ENCODE assay signal across 9 mouse cellular contexts in the genomic region with DNA sequence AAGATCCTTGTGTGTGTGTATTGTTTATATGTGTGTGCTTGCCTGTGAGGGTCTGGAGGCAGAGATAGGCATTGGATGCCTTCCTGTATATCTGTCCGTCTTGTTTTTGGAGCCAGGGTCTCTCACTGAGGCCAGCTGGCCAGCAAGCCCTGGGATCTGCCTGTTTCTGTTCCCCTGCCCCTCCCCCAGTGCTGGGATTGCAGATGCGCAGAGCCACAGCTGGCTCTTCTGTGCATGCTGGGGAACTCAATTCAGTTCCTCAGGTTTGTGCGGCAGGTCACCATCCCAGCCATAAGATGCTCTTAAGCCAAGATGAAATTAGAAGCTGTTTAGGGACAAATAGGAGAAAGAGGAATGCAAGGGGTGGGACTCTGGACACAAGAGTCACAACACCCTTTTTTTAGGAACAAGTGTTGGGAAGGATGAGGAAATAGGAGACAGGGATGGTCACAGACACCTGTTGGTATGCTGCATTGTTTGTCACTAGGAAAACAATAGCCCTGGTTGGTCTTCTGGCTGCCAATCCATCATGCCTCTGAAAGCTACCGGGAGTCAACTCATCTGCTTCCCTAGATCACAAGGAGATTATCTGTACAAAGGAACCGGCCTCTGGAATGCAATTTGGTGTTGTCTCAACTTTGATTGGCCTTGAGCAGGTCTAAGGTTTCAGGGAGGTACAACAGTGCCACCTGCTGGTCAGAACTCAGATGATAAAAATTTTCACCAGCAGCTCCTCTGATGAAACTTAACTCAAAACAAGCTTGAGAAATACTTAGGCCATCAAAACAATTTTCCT. TPM values are rescaled to one million over a fixed set of nuclear protein-coding genes. Genes with fewer than 3 reads are reported as not detected.
DNase-seq lines count a peak whose midpoint lies in the region; ATAC-seq and TF ChIP-seq lines count a peak whose summit lies in the region.
"Had no signal": no experiment of that assay in that cellular context is flagged by ENCODE, and none has a peak within 500 bp of the region (broad histone marks: within the 10 kb centered on the region; RNA-seq: fewer than 3 reads in every experiment).

No protein-coding gene starts in this region.

- no peaks in the 10 kb centered on the region for H3K4me1 ChIP-seq in ES-Bruce4 (ENCODE audit: control insufficient read depth, insufficient read depth, low read length)
- peaks cover 15% of the 10 kb centered on the region for H3K4me1 ChIP-seq in embryonic facial prominence, embryonic 14.5 days (ENCODE audit: control insufficient read depth, insufficient read depth, low read length)
- peaks cover 12% of the 10 kb centered on the region for H3K4me1 ChIP-seq in heart, postnatal 0 days (ENCODE audit: control insufficient read depth, insufficient read depth)
- peaks cover 16% of the 10 kb centered on the region for H3K4me1 ChIP-seq in lung, embryonic 16.5 days (replicated peaks; ENCODE audit: control insufficient read depth, insufficient read depth, low read length)

- no peak for TF ChIP-seq POLR2A in ES-Bruce4 (IDR thresholded peaks at IDR 0.05; ENCODE audit: insufficient read depth, low read length)

- peak overlapping the region; percentile 65 for H3K4me3 ChIP-seq in ES-Bruce4 (ENCODE audit: low read depth, low read length)
- no peak overlapping the region for H3K4me3 ChIP-seq in embryonic facial prominence, embryonic 14.5 days (ENCODE audit: low read depth, low read length)
- no peak overlapping the region for H3K4me3 ChIP-seq in heart, postnatal 0 days (ENCODE audit: low read depth, low read length)
- H3K4me3 ChIP-seq in lung, embryonic 16.5 days (ENCODE audit: low read length), result no peak overlapping the region
- H3K4me3 ChIP-seq: megakaryocyte, embryonic 14.5 days had no signal

- H3K27ac ChIP-seq in ES-Bruce4 (ENCODE audit: insufficient read depth, low read length), result peak overlapping the region; percentile 81
- no peak overlapping the region for H3K27ac ChIP-seq in embryonic facial prominence, embryonic 14.5 days (replicated peaks; ENCODE audit: low read depth, low read length)
- H3K27ac ChIP-seq in heart, postnatal 0 days (ENCODE audit: low read depth), result no peak overlapping the region
- H3K27ac ChIP-seq in lung, embryonic 16.5 days (ENCODE audit: low read length), result no peak overlapping the region

- no peaks in the 10 kb centered on the region for H3K36me3 ChIP-seq in ES-Bruce4 (ENCODE audit: control insufficient read depth, insufficient read depth, low read length, poor library complexity, severe bottlenecking)
- H3K36me3 ChIP-seq in embryonic facial prominence, embryonic 14.5 days (ENCODE audit: control insufficient read depth, insufficient read depth, low read length), result no peaks in the 10 kb centered on the region
- no peaks in the 10 kb centered on the region for H3K36me3 ChIP-seq in heart, postnatal 0 days (replicated peaks; ENCODE audit: control insufficient read depth, insufficient read depth, low read length)
- no peaks in the 10 kb centered on the region for H3K36me3 ChIP-seq in lung, embryonic 16.5 days (ENCODE audit: control insufficient read depth, insufficient read depth, low read length)

- peak overlapping the region; percentile 38; the same call in 1 of the 2 replicates for H3K4me2 ChIP-seq in embryonic facial prominence, embryonic 14.5 days (ENCODE audit: low read depth, low read length)
- peak overlapping the region; percentile 41; the same call in 1 of the 2 replicates for H3K4me2 ChIP-seq in heart, postnatal 0 days (ENCODE audit: low read depth, low read length)
- H3K4me2 ChIP-seq in lung, embryonic 16.5 days (ENCODE audit: low read depth, low read length), result no peak overlapping the region

- WGBS in embryonic facial prominence, embryonic 14.5 days, result 16% methylated on average over 5 of the region's 5 CpGs
- 21% methylated on average over 5 of the region's 5 CpGs for WGBS in heart, postnatal 0 days
- 11% methylated on average over 5 of the region's 5 CpGs for WGBS in lung, embryonic 16.5 days

- H3K9me3 ChIP-seq in ES-Bruce4 (replicated peaks; ENCODE audit: control insufficient read depth, insufficient read depth, low read length, poor library complexity, severe bottlenecking), result no peaks in the 10 kb centered on the region
- H3K9me3 ChIP-seq in embryonic facial prominence, embryonic 14.5 days (ENCODE audit: control insufficient read depth, low read length), result no peaks in the 10 kb centered on the region
- H3K9me3 ChIP-seq in heart, postnatal 0 days (replicated peaks; ENCODE audit: control insufficient read depth, low read length), result no peaks in the 10 kb centered on the region
- H3K9me3 ChIP-seq in lung, embryonic 16.5 days (ENCODE audit: control insufficient read depth, low read length), result no peaks in the 10 kb centered on the region
- H3K9me3 ChIP-seq: megakaryocyte, embryonic 14.5 days had no signal

- 0 out of 2 replicates have a peak, but pooled peaks have one; percentile 27 for TF ChIP-seq EP300 in ES-Bruce4 (IDR thresholded peaks at IDR 0.05; ENCODE audit: insufficient read depth, low read depth, low read length)
- TF ChIP-seq EP300 in heart, postnatal 0 days (IDR thresholded peaks at IDR 0.05; ENCODE audit: low read depth), result no peak

- no peak for ATAC-seq in embryonic facial prominence, embryonic 14.5 days (ENCODE audit: low read depth)
- no peak for ATAC-seq in heart, postnatal 0 days (ENCODE audit: insufficient read depth, low read depth)
- no peak for ATAC-seq in lung, embryonic 16.5 days (ENCODE audit: low read depth)

- 0 out of 2 replicates have a peak overlapping the region, but pooled peaks have one; percentile 0 for H3K9ac ChIP-seq in ES-Bruce4 (ENCODE audit: low read depth, poor library complexity, severe bottlenecking)
- peak overlapping the region; percentile 19; the same call in 1 of the 2 replicates for H3K9ac ChIP-seq in embryonic facial prominence, embryonic 14.5 days (ENCODE audit: low read depth, low read length)
- H3K9ac ChIP-seq in heart, postnatal 0 days (replicated peaks; ENCODE audit: low read depth, low read length), result no peak overlapping the region
- H3K9ac ChIP-seq in lung, embryonic 16.5 days (ENCODE audit: low read length), result peak overlapping the region; percentile 31; the same call in 1 of the 2 replicates

- DNase-seq in adrenal gland, postnatal 14 days, result peak; percentile 88
- DNase-seq in embryonic facial prominence, embryonic 14.5 days (ENCODE audit: low spot score), result peak; percentile 88
- DNase-seq in heart, postnatal 0 days (ENCODE audit: low spot score), result peak; percentile 72
- peak; percentile 88 for DNase-seq in layer of hippocampus, adult 11-12 months (ENCODE audit: low spot score)
- peak; percentile 75 for DNase-seq in right cerebral cortex, postnatal 14 days
- DNase-seq in urinary bladder, postnatal 4 days (ENCODE audit: low spot score in 2 of 2), result peak; percentile 72 to 85

- H3K27me3 ChIP-seq in ES-Bruce4 (ENCODE audit: control insufficient read depth, insufficient read depth, low read length, poor library complexity, severe bottlenecking), result no peaks in the 10 kb centered on the region
- no peaks in the 10 kb centered on the region for H3K27me3 ChIP-seq in embryonic facial prominence, embryonic 14.5 days (replicated peaks; ENCODE audit: control insufficient read depth, insufficient read depth, low read length)
- no peaks in the 10 kb centered on the region for H3K27me3 ChIP-seq in heart, postnatal 0 days (ENCODE audit: control insufficient read depth, insufficient read depth, low read length)
- no peaks in the 10 kb centered on the region for H3K27me3 ChIP-seq in lung, embryonic 16.5 days (ENCODE audit: control insufficient read depth, insufficient read depth, low read depth, low read length)

- TF ChIP-seq CTCF in ES-Bruce4 (IDR thresholded peaks at IDR 0.05; ENCODE audit: low read depth, low read length), result peak; percentile 22
- peak; percentile 73 for TF ChIP-seq CTCF in heart, postnatal 0 days (IDR thresholded peaks at IDR 0.05; ENCODE audit: low read depth)

RNA-seq across cellular contexts. Expression of gene Tpm3, which starts 4.7 kb away (rescaled TPM):
- 286 and 305 TPM in 2 replicates for polyA plus RNA-seq in ES-Bruce4 (2011; ENCODE audit: insufficient read depth, insufficient read length, low read depth, missing spikeins)
- 170 and 208 TPM in 2 replicates for total RNA-seq in adrenal gland, postnatal 14 days (2021)
- polyA plus RNA-seq in embryonic facial prominence, embryonic 14.5 days (2014; fragmentation: Nextera tagmentation; extraction: Ambion mirVana), result 423 and 451 TPM in 2 replicates
- 88.0 and 99.5 TPM in 2 replicates for total RNA-seq in heart, postnatal 0 days (2014; rRNA removed; ENCODE audit: low replicate concordance)
- 139 and 145 TPM in 2 replicates for polyA plus RNA-seq in heart, postnatal 0 days (2015; fragmentation: Nextera tagmentation; extraction: Ambion mirVana)
- 656 and 695 TPM in 2 replicates for polyA plus RNA-seq in lung, embryonic 16.5 days (2015; fragmentation: Nextera tagmentation; extraction: Ambion mirVana)

RNA-seq across cellular contexts. Expression of gene Ubap2l, which starts 24.7 kb away (rescaled TPM):
- polyA plus RNA-seq in ES-Bruce4 (2011; ENCODE audit: insufficient read depth, insufficient read length, low read depth, missing spikeins), result 414 and 432 TPM in 2 replicates
- 164 and 177 TPM in 2 replicates for total RNA-seq in adrenal gland, postnatal 14 days (2021)
- 207 and 211 TPM in 2 replicates for polyA plus RNA-seq in embryonic facial prominence, embryonic 14.5 days (2014; fragmentation: Nextera tagmentation; extraction: Ambion mirVana)
- total RNA-seq in heart, postnatal 0 days (2014; rRNA removed; ENCODE audit: low replicate concordance), result 64.2 and 69.7 TPM in 2 replicates
- 88.9 and 92.0 TPM in 2 replicates for polyA plus RNA-seq in heart, postnatal 0 days (2015; fragmentation: Nextera tagmentation; extraction: Ambion mirVana)
- polyA plus RNA-seq in lung, embryonic 16.5 days (2015; fragmentation: Nextera tagmentation; extraction: Ambion mirVana), result 166 and 167 TPM in 2 replicates

RNA-seq across cellular contexts. Expression of gene 4933434E20Rik, which starts 25.7 kb away (rescaled TPM):
- polyA plus RNA-seq in ES-Bruce4 (2011; ENCODE audit: insufficient read depth, insufficient read length, low read depth, missing spikeins), result 67.1 and 67.6 TPM in 2 replicates
- total RNA-seq in adrenal gland, postnatal 14 days (2021), result 70.8 and 76.3 TPM in 2 replicates
- 144 TPM in 2 replicates for polyA plus RNA-seq in embryonic facial prominence, embryonic 14.5 days (2014; fragmentation: Nextera tagmentation; extraction: Ambion mirVana)
- 111 and 183 TPM in 2 replicates for total RNA-seq in heart, postnatal 0 days (2014; rRNA removed; ENCODE audit: low replicate concordance)
- 151 and 165 TPM in 2 replicates for polyA plus RNA-seq in heart, postnatal 0 days (2015; fragmentation: Nextera tagmentation; extraction: Ambion mirVana)
- polyA plus RNA-seq in lung, embryonic 16.5 days (2015; fragmentation: Nextera tagmentation; extraction: Ambion mirVana), result 148 and 168 TPM in 2 replicates

RNA-seq across cellular contexts. Expression of gene Nup210l, which starts 26.8 kb away (rescaled TPM):
- polyA plus RNA-seq in ES-Bruce4 (2011; ENCODE audit: insufficient read depth, insufficient read length, low read depth, missing spikeins), result 0.73 and 0.81 TPM in 2 replicates
- total RNA-seq in adrenal gland, postnatal 14 days (2021), result 0.37 and 0.45 TPM in 2 replicates
- polyA plus RNA-seq in embryonic facial prominence, embryonic 14.5 days (2014; fragmentation: Nextera tagmentation; extraction: Ambion mirVana), result 0.18 and 0.43 TPM in 2 replicates
- total RNA-seq in heart, postnatal 0 days (2014; rRNA removed; ENCODE audit: low replicate concordance), result 0.04 and 0.27 TPM in 2 replicates
- 0.04 TPM in 1 of 2 replicates, not detected in the other for polyA plus RNA-seq in heart, postnatal 0 days (2015; fragmentation: Nextera tagmentation; extraction: Ambion mirVana)
- polyA plus RNA-seq in lung, embryonic 16.5 days (2015; fragmentation: Nextera tagmentation; extraction: Ambion mirVana), result 0.41 and 0.44 TPM in 2 replicates
